Mouse (Mus musculus) midbrain, postnatal 0 days (tissue): ENCODE results near the gene Frmpd2. TPM values are rescaled to one million over a fixed set of nuclear protein-coding genes. Genes with fewer than 3 reads are reported as not detected.

Experiments used
- ATAC-seq: fragments of 200-750 bp; cut with Nextera tagmentation; 2 replicates; pipeline ENCODE4 v1.8.0; 2017; ENCODE audit warnings: moderate number of reproducible peaks, mild to moderate bottlenecking, moderate TSS enrichment, moderate library complexity; ENCODE audit not compliant: low FRiP score
- DNase-seq: peaks from one replicate; pipeline ENCODE4 v3.0.0-alpha.2; 2015; ENCODE audit warnings: low spot score
- H3K27ac ChIP-seq: fragments of 300-500 bp; sonication (generic); 2 replicates; pipeline ENCODE4 v1.5.1; 2014; ENCODE audit warnings: low read depth, mild to moderate bottlenecking, low read length, mixed read lengths
- H3K27me3 ChIP-seq: fragments of 300-500 bp; sonication (generic); 2 replicates; pipeline ENCODE4 v1.6.1; 2014; ENCODE audit warnings: low read length, control low read depth, mixed read lengths; ENCODE audit not compliant: insufficient read depth
- H3K36me3 ChIP-seq: fragments of 300-500 bp; sonication (generic); 2 replicates; pipeline ENCODE4 v1.6.1; 2014; ENCODE audit warnings: low read length, control low read depth, mixed read lengths; ENCODE audit not compliant: insufficient read depth
- H3K4me1 ChIP-seq: fragments of 300-500 bp; sonication (generic); 2 replicates; pipeline ENCODE4 v1.6.1; 2014; ENCODE audit warnings: mild to moderate bottlenecking, control low read depth, antibody characterized with exemption, low read length, mixed read lengths; ENCODE audit not compliant: insufficient read depth
- H3K4me2 ChIP-seq: fragments of 300-500 bp; sonication (generic); 2 replicates; pipeline ENCODE4 v1.6.1; 2014; ENCODE audit warnings: low read depth, mild to moderate bottlenecking, low read length, mixed read lengths; ENCODE audit not compliant: poor library complexity, severe bottlenecking
- H3K4me3 ChIP-seq: fragments of 300-500 bp; sonication (generic); 2 replicates; pipeline ENCODE4 v1.5.1; 2014; ENCODE audit warnings: low read depth, mild to moderate bottlenecking, low read length, moderate library complexity
- H3K9ac ChIP-seq: fragments of 300-500 bp; sonication (generic); replicated peaks from 2 replicates; pipeline ENCODE4 v1.6.1; 2014; ENCODE audit warnings: mild to moderate bottlenecking, low read length, moderate library complexity, mixed read lengths; ENCODE audit not compliant: poor library complexity, severe bottlenecking
- H3K9me3 ChIP-seq: fragments of 300-500 bp; sonication (generic); 2 replicates; pipeline ENCODE4 v1.6.1; 2016; ENCODE audit warnings: low read length, control low read depth
- CTCF ChIP-seq: IDR thresholded peaks from 2 replicates; pipeline ENCODE4 v1.5.1; 2016; ENCODE audit warnings: antibody characterized with exemption, mild to moderate bottlenecking
- WGBS: fragments of 180-500 bp; shearing (Covaris S2); extraction: QIAGEN DNeasy Blood & Tissue Kit; methylation state at CpG from one replicate; pipeline ENCODE4 v1.1.7; 2014; 5-methylcytosine and 5-hydroxymethylcytosine counted together
- polyA plus RNA-seq: library from polyadenylated mRNA; unstranded; fragments of >200 nt; fragmentation: Nextera tagmentation; extraction: Ambion mirVana; gene quantifications from 2 replicates; pipeline ENCODE4 v1.2.1, GENCODE M21; 2015
- total RNA-seq: library from RNA; depleted of rRNA; stranded (reverse); fragments of >200 nt; gene quantifications from 2 replicates; pipeline ENCODE4 v1.2.3, GENCODE M21; 2014

Gene Frmpd2
- total and polyA plus RNA-seq, 2 experiments from 2014 or later = 0.71 to 0.73 TPM

DNA sequence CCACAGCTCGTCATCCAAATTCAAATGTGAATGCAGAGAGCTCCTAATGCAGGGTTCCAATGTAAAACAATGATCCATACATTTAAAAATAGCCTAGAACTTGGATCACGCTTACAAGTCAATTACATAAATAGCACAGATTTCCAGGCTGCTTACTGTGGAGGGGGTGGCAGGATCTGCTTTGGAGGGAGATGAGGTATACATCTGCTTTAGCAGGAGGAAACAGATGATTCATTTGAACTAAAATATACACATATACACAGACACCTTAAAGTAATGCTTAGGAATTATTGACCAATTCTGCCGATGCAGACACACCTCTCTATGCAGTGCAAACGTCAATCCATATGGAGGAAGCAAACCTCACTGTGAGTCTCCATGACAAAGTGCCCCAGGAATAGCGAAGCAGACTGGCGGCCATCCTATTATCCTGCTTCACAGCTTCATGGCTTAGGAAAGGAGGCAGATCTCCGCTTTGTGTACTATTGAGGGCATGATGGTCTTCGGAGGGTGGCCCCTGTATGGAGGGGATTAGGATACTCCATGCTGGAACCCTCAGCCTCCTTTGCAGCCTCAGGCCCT lies 59.9 kb downstream of the Frmpd2 start:
- Histone ChIP-seq H3K36me3 (no peaks in the 10 kb centered on the region), H3K9ac (no peak overlapping the region), H3K4me3 (no peak overlapping the region), H3K4me1 (no peaks in the 10 kb centered on the region), H3K4me2 (no peak overlapping the region), H3K27ac (no peak overlapping the region), H3K9me3 (no peaks in the 10 kb centered on the region), H3K27me3 (no peaks in the 10 kb centered on the region)
- TF ChIP-seq CTCF = no peak
- no peak for ATAC-seq
- DNase-seq = no peak
- WGBS = 65% methylated on average over 8 of the region's 8 CpGs

DNA sequence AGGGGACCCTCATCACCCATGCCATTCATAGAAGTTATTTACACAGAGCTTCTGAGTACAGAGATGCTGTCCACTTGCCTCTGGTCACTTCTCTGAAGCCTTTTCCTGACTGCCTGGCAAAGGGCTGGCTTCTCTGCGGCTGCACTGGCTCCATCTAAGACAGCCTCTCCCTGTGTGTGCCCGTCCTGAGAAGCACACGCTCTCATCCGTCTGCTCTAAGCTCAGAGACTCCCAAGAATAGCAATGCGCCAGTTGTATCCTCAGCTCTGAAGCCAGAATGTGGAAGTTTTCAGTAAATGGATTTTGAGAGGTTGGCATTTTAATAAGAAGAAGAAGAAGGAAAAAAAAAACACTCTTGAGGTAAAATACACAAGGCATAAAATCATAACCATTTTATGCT lies 61.3 kb downstream of the Frmpd2 start:
- Histone ChIP-seq H3K36me3 (no peaks in the 10 kb centered on the region), H3K27ac (no peak overlapping the region), H3K9me3 (no peaks in the 10 kb centered on the region), H3K9ac (no peak overlapping the region), H3K4me3 (no peak overlapping the region), H3K4me1 (no peaks in the 10 kb centered on the region), H3K27me3 (no peaks in the 10 kb centered on the region), H3K4me2 (no peak overlapping the region)
- ATAC-seq = no peak
- DNase-seq = no peak
- WGBS = 77% methylated on average over 5 of the region's 5 CpGs
- TF ChIP-seq CTCF = no peak

DNA sequence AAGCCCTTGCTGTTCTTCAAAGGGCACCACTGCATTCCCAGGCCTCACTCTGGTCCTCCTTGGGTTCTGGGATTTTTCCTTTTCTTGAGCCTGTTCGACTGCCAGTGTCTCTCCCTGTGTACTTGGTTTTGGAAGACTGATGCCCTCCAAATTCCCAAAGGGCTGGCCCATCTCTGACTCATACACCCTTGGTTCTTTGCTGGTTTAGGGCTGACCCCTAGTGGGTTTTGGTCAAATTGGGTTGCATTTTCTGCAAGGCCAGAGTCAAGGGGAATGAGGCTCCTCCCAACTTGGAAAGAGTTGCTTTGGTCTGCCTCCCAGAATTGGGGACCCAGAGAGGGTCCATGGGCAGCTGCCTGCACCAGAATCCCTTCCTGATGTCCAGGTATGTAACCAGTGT lies 62.0 kb downstream of the Frmpd2 start:
- WGBS = 74% methylated on average over 1 of the region's 1 CpGs
- H3K4me1 ChIP-seq = no peaks in the 10 kb centered on the region
- H3K27me3 ChIP-seq = no peaks in the 10 kb centered on the region
- ATAC-seq (no peak), DNase-seq (no peak)
- no peak overlapping the region for H3K27ac ChIP-seq
- H3K9me3 ChIP-seq = no peaks in the 10 kb centered on the region
- no peak overlapping the region for H3K4me3 ChIP-seq
- no peaks in the 10 kb centered on the region for H3K36me3 ChIP-seq
- TF ChIP-seq CTCF = peak; percentile 39
- H3K4me2 ChIP-seq = no peak overlapping the region
- H3K9ac ChIP-seq = no peak overlapping the region

DNA sequence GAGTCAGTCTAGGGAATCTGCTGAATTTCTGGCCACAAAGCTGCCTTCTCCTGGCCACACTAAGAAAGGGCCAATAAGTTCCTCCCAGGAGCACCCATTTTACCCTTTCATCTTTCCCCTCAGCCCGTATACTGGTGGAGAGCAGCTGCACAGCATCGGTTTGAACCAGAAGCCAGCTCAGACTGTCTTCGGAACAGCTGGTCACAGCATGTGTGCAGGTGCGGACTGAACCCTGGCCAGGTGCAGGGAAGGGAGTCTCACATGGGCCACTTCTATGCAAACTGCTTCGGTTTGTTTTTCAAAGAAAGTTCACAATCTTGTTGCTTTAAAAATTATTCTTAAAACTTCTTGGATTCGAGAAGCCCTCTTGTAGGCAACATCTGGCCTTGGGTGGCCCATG lies 63.8 kb downstream of the Frmpd2 start:
- Histone ChIP-seq H3K36me3 (no peaks in the 10 kb centered on the region), H3K4me2 (no peak overlapping the region), H3K9ac (no peak overlapping the region), H3K9me3 (no peaks in the 10 kb centered on the region), H3K27me3 (no peaks in the 10 kb centered on the region), H3K4me3 (no peak overlapping the region), H3K27ac (no peak overlapping the region), H3K4me1 (no peaks in the 10 kb centered on the region)
- no peak for TF ChIP-seq CTCF
- no peak for ATAC-seq
- no peak for DNase-seq
- WGBS = 88% methylated on average over 6 of the region's 6 CpGs

DNA sequence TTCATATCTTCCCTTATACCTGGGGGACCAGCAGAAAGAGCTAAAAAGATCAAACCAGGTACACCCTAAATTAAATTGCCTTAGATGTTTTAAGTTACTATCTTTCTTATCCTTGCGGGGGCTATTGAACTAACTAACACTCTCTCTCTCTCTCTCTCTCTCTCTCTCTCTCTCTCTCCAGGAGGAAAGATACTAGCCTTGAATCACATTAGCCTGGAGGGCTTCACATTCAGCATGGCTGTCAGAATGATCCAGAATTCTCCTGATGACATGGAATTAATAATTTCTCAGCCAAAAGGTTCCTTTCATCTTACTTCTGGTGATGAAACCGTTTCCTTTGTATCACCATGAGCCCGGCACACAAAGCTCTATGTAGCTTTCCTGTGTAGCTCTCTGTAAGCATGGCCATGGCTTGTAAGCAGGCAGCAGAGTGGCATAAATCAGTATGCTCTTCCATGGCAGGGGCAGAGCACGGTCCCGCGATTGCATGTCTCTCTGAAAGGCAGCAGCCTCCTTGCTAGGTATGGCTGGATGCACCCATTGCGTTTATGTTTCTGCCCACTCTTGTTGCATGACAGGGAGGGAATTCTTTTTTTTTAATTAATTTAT lies 68.2 kb downstream of the Frmpd2 start:
- Histone ChIP-seq H3K4me2 (no peak overlapping the region), H3K36me3 (no peaks in the 10 kb centered on the region), H3K4me3 (no peak overlapping the region), H3K9me3 (no peaks in the 10 kb centered on the region), H3K27ac (peak overlapping the region; percentile 21), H3K27me3 (no peaks in the 10 kb centered on the region), H3K9ac (no peak overlapping the region), H3K4me1 (no peaks in the 10 kb centered on the region)
- ATAC-seq (0 out of 2 replicates have a peak, but pooled peaks have one; percentile 54), DNase-seq (no peak)
- TF ChIP-seq CTCF = no peak
- WGBS = 46% methylated on average over 7 of the region's 7 CpGs

DNA sequence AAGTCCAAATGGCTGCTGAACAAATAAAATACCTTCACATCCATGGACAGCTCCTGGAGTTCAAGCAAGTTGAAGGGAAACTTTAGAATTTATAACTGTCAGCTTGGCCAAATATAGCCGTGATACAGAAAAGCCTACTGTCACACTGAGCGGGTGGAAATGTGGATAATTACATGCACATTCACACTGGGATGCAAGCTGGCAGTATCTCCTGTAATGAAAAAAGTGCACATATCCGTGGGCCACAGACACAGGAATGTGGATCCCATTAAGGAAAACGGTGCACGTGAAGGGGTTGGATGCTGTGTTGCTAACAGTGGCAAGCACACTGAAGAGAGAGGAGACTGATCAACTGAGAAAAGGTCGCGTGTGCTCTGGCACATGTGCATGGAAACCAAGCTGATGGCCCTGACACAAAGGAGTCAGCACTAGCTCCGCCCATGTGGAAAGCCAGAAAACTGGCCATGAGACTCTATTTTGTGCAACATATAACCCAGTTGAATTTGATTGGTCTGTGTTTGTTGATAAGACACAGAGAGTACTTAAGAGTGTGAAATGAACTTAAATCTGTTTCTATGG lies 74.2 kb downstream of the Frmpd2 start:
- H3K36me3 ChIP-seq = no peaks in the 10 kb centered on the region
- no peak for TF ChIP-seq CTCF
- H3K9ac ChIP-seq = no peak overlapping the region
- no peak overlapping the region for H3K27ac ChIP-seq
- H3K4me3 ChIP-seq = no peak overlapping the region
- no peaks in the 10 kb centered on the region for H3K4me1 ChIP-seq
- 67% methylated on average over 8 of the region's 8 CpGs for WGBS
- ATAC-seq (no peak), DNase-seq (peak; percentile 9)
- no peaks in the 10 kb centered on the region for H3K27me3 ChIP-seq
- H3K4me2 ChIP-seq = no peak overlapping the region
- H3K9me3 ChIP-seq = no peaks in the 10 kb centered on the region
